Mouse (Mus musculus) heart, adult 9 months (tissue): ENCODE data around the gene Mettl7a3.
"Not testable (repeated sequence)": the region's sequence is repeated elsewhere in the genome, so short reads cannot be mapped to it uniquely, and the experiment has no call there.

Experiments
- DNase-seq, 2 experiments: peaks; one replicate each; pipeline ENCODE4 v3.0.0; 2022; ENCODE audit warnings: low spot score in 2 of 2

Mettl7a3 gene

DNA sequence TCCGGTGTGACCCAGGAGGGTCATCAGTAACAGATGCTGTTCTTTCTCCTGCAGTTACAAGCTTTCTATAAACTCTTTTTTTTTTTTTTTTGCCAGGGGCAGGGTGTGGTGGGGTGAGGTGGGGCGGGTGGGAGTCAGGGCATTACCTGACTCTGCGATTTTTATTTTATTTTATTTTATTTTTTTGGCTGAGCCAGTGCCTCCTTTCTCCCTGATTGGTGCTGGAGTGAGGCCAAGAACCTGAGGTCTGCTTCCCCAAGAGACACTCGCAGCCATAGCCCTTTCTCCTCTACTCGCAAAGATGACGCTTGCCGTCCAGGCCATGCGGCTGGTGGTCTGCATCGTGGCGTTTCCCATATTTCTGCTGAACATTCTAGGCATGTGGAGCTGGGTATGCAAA lies at the start of gene Mettl7a3:
TSS of gene Mettl7a3 (plus strand) at position 301 of the 400 bp plus-strand sequence.
- no peak for DNase-seq

DNA sequence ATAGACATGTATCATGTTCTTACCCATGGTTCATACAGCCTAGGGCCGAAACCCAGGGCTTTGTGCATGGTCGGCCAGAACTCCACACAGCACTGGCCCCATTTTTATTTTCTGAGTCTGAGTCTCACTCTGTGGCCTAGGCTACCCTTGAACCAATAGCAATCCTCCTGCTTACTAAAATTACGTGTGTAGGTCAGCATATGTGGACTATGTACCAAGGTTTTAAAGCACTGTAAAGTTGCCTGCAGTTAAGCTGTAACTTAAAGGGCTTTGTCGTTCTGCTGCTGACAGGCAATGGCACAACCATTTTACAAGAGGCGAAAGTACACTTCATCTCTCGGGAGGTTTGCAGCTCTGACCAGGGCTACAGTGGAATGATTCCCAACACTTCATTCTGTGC lies 45.7 kb upstream of the Mettl7a3 start:
- no peak for DNase-seq

DNA sequence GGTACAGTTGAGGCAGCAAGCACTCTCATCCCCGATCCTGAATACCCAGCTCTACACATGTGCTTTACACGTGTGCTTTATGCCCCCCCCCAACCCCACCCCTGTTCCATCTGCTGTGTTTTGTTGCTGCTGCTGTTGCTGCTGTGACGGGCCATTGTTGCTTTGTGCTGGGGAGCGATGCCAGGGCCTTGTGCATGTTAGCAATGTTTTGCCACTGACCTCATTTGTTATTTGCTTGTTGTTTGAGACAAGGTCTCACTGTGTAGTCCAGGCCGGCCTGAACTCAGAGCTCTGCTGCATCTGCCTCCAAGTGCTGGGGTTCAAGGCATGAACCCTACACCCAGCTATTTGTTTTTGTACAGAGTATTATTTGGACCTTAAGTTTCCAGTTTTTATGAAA lies 43.9 kb upstream of the Mettl7a3 start:
- DNase-seq, result no peak

DNA sequence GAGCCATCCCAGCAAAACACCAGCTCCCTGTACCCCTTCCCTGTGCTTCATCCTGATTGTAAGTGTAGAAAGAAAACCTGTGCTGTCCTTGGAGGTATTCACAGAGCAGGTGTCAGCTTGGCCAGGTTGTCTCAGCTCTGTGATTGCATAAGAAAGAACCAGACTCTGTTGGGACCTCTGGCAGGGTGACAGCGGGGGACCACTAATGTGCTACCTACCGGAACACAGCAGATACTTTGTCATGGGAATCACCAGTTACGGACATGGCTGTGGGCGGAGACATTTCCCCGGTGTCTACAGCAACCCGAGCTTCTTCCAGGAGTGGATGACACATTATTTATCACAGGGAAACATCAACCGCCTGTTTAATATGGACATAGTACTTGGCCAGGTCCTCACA lies 42.4 kb upstream of the Mettl7a3 start:
- no peak for DNase-seq

DNA sequence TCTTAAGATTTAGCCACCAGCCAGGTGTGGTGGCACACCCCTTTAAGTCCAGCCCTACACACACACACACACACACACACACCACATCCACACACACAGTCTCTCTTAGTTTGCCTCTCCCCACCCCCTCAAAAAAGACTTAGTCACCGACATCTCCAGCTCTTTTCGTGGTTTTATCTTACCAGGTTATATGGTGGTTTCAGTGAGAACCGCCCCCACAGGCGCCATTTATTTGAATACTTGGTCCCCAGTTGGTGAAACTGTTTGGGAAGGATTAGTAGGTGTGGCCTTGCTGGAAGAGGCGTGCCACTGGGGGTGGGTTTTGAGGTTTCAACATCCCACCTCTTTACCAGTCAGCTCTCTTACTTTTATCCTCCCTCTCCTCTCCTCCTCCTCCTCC lies 36.9 kb upstream of the Mettl7a3 start:
- no peak for DNase-seq

DNA sequence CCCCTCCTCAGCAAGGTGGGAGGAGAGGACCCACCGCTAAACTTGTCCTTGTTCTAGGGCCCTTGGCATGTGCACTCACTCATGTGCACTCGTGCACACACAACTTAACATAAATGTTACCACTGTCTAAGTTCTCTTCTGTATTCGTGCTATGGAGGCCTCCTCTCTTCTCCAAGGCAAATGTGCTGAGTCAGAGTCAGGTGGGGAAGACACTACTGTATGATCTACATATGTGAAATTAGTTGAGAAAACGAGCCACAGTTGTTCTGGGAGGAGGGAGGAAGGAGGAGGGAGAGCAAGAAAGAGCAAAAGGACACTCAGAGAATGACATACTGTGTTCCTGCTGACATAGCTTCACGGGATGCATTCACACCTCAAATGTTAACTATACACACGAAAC lies 34.2 kb upstream of the Mettl7a3 start:
- no peak for DNase-seq

DNA sequence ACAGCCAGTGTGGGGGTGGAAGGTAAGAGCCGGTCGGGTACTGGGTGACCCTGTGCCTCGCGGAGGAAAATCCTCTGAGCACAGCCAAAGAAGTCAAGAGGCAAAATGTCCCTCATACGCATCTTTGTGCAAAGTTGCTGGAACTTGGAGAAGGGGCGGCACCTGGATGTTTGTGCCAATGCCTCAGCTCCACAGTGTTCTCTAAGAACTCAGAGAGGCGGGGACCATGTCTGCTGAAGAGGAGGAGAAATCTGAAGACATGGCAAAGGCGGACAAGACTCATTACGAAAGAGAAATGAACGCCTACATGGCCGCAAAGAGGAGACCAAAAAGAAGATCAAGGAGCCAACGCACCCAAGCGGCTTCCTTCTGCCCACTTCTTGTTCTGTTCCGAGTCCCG lies 33.2 kb upstream of the Mettl7a3 start:
- DNase-seq, result no peak

DNA sequence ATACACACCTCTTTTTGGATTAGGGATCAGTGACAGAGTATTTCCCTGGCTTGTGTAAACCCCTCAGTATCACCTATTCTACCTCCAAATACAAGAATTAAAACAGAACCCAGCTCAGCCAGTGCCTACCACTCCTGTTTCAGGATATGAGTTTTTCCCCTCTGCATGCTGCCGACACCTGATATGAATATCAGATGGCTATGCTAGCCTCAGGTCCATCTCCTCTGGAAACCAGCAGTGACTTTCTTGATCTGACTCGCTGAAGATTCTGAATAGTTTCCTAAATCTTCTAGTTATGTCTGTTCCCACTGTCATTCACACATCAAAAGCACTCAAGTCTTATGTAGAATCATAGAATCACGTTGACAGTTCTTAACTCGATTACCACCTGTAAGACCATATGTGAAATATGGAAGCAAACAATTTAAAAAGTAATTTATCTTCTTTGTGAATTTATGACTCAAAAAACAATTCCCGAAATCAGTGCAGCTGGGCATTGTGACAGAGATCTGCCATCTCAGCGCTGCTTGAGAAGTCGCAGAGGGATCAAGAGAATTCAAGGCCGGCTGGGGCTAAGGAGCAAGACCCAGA lies 31.2 kb upstream of the Mettl7a3 start:
- no peak for DNase-seq

DNA sequence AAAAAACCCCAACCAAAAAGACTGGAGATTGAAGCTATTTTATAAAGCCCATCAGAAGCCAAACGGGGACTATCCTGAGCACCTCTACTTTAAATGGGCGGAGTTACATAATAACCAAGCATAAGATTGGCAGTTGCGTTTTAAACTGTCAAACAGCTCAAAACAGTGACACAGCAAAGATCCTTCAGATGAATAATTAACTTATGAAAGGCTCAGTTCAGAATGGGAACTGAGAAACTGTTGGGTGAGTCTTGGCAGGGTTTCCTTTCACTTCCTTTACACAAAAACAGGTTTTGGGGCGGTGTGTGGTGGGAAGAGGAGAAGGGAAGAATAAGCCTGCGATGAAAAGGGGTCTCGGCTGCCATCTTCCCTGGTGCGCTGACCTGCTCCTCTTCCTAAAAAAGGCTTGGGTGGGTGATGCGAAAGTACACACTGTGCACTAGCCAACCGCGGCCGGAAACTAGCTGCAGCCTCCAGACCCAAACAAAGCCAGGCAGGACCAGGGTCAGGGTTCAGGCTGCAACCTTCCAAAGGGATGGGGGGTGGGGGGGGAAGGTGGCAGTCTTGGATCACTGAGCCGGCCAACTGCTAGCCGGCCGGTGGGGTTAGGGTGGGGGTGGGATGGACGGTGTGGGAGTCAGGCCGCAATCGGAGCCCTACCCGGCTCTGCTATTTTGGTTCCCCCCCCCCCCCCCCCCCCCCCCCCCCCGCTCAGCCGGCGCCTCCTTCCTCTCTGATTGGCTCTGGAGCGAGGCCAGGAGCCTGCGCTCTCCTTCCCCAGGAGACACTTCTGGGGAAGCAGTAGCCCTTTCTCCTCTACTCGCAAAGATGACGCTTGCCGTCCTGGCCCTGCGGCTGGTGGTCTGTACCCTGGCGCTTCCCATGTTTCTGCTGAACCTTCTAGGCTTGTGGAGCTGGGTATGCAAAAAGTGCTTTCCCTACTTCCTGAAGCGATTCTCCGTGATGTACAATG lies 30.4 kb upstream of the Mettl7a3 start, which contains the start of gene Mettl7a1:
TSS of gene Mettl7a1 (plus strand) at position 122 of the 973 bp plus-strand sequence.
- DNase-seq, result peak; percentile 85 to 86

DNA sequence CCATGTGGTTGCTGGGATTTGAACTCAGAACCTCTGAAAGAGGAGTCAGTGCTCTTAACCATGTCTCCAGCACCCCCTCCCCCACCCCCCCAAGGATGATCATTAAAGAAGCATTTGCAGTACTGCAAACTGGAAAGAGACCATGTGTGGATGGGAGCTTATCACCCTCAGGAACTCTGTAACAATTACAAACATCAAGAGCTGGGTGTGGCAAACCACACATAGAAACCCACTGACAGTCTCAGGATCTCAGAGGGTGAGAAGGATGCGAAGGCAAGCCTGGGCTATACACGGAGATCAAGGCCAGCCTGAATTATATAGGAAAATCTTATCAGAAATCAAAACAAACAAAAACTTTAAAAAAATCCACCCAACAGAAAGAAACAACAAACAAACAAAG lies 28.5 kb upstream of the Mettl7a3 start:
- DNase-seq, result no peak

DNA sequence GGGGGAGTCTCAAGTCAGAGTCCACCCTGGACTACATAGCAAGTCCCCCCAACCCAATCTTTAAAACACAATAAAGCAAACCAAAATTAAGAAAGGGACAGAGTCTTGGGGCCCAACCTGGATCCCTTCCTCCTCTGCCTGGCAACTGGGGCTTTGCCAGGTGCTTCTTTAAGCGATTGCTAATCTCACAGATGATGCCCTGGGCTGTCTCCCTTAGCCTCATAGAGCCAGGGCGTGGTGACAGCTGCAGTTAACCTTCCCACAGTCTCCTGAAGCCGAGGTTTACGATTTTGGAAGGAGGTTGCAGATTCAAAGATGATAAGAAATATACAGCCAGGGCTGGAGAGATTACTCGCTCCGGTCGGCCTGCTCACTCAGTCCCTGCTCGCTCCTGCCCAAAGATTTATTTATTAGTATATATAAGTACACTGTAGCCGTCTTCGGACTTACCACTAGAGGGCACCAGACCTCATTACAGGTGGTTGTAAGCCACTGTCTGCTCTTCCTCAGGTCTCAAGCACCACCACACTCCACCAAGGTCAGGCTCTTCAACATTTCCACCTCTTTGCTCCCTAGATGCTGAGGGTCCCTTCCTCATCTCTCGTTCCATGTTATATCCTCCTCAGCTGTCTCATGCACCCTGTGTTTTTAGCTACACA lies 27.2 kb upstream of the Mettl7a3 start:
- DNase-seq, result peak in 1 of 2 experiments; percentile 13

DNA sequence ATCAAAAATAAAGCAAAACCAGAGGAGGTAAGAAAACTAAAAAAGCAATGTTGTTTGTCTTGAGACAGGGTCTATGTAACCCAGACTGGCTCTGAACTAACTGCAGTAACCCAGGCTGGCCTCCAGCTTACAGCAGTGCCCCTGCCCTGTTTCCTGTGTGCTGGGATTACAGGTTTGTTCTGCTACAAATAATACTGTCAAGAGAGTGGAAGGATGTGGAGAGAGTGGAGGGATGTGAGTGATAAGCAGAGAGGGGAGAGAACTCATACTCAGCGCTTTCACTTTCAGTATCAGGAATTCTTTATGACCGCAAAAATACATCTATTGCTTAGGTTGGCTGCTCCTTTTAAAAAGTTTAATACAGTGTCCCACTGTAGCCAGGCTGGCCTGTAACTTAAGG lies 22.4 kb upstream of the Mettl7a3 start:
- DNase-seq, result no peak

DNA sequence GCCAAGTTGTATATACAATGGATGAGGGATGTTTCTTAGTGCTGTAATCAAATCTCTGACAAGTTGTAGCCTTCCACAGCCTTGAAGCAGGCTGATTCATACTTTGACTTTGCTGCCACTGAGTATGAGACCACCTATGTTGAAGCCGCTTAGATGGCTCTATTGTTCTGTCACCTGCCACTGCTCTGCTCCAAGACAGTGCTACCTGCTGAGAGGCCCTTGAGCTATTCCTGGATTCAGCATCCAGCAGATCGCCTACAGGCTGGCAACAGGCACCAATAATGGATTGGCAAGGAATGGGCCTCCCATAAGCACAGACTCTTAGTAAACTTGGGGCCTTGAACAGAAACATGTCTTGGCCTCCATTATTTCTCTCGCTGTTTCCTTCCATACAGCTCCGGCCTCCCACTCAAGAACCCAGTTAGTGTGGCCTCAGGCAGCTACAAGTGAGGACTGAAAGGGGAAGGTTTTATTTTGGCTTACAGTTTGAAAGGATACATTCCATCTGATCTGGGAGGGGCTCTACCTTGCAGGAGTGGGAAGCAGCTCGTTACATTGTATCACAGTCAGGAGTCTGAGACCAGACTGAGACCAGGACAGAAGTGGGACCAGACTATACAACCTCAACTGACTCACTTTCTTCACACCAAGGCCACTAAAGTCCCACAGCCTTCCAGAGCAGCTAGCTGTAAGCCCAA lies 20.1 kb upstream of the Mettl7a3 start:
- DNase-seq, result no peak

DNA sequence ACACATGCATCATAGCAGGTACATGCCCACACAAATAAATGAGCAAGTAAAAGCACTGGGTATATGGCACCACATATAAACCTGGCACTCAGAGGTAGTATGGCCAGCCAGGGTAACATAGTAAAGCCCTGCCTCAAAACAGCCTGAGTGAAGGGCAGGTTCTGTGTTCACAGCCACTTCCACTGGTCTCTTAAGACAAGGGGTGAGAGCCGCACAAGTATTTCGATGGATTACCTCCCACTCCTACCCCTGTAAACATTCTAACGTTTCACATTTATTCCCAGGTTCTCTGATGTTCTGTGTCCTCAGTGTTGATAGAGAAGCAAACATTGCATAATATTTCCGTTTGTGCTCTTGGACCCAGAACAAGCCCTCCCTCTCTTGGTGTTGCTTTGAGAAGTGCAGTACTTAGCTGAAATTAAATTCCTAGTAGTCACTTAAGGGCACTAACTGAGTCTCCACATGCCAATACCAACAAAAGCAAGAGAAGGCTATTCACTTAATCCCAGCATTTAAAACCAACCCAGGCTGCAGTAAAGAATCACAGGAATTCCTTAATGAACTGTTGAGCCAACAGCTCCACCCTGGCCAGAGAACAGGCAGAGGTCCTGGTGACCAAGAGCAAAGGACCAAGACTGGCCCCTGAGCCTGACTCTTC lies 16.6 kb upstream of the Mettl7a3 start:
- DNase-seq, result peak; percentile 38 to 40

DNA sequence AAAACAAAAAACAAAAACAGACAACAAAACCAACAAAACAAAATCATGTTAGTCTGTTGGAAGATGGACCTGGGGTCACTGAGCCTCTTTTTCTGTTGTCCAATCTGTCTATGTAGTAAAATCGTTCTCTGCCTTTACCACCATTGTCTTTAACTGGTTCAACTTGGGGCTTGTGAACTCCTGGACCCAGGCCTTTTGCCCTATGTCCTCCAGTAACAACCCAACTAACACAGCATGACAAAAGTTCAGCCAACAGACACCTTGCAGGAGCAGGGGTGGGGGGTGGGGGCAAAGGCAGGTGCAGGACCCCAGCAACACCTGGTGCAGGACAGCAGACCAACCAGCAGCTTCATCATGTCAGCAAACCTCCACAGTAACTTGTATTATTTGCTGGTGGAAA lies 14.8 kb upstream of the Mettl7a3 start:
- no peak for DNase-seq

DNA sequence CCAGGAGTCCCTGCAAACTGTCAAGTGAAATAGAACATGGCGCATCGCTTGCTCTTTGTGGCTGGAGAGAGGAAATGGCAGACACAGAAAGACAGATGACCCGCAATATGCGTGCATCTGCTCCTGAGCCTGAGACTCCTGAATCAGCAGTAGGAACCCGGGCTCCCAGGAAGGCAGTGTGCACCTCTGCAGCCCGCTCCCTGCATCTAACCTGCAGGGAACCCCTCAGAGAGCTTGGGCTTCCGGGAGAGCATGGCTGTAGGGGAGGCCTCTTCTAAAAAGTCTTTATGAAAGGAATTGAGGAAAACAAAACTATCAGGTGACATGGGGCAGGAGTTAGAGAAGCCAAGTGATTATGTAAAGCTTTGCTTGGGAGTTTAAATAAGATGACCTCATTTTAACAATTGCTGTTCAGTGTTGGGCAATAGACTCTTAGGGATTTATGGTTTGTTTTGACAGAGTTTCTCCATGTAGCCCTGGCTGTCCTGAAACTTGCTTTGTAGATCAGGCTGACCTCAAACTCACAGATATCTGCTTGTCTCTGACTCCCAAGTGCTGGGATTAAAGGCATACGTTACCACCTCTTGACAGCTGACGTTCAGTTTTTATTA lies 14.3 kb upstream of the Mettl7a3 start:
- peak; percentile 12 to 26 for DNase-seq

DNA sequence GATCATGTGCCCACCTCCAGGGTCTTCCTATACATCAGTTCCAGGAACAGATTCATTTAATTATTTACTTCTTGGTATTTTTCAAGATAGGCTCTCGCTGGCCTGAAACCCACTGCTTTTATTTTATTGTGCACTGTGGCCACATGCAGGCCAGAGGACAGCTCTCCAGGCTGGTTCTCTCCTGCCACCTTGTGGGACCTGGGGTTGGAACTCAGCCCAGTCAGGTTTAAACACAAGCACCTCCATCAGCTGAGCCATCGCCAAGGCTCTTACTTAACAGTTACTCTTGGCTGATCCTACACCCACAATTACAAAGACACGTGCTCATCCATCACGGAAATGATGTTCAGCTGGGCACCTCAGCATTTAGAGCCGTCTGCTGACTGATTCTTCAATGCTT lies 13.6 kb upstream of the Mettl7a3 start:
- DNase-seq, result peak in 1 of 2 experiments; percentile 53

DNA sequence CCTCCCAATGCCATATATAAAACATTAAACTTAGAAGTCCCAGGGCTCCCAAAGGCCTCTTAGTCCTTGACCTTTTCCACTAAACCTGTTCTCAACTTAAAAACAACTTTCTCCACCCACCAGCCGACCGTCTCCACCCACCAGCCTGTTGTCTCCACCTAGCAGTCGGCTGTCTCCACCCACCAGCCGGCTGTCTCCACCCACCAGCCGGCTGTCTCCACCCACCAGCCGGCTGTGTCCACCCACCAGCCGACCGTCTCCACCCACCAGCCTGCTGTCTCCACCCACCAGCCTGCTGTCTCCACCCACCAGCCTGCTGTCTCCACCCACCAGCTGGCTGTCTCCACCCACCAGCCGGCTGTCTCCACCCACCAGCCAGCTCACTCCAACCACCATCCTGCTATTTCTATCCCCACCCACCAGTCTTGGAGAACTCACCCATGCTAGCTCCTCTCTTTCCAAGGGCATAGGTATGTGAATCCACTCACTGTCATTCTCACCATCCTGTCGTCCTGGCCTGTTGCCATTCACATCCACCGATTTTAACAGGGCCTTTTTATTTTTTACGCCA lies 10.6 kb upstream of the Mettl7a3 start:
- no peak for DNase-seq

DNA sequence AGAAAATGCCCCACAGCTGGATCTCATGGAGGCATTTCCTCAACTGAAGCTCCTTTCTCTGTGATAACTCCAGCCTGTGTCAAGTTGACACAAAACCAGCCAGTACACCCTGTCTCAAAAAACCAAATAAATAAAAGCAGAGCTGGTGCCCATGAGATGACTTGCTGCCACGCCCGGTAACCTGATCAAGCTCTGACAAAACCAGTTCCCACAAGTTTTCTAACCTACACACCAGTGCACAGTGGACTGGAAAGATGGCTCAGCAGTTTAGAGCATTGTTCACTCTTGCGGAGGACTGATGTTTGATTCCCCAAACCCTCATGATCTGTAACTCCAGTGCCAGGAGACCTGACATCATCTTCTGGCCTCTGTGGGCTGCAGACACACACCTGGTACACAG lies 9.5 kb upstream of the Mettl7a3 start:
- DNase-seq, result no peak

DNA sequence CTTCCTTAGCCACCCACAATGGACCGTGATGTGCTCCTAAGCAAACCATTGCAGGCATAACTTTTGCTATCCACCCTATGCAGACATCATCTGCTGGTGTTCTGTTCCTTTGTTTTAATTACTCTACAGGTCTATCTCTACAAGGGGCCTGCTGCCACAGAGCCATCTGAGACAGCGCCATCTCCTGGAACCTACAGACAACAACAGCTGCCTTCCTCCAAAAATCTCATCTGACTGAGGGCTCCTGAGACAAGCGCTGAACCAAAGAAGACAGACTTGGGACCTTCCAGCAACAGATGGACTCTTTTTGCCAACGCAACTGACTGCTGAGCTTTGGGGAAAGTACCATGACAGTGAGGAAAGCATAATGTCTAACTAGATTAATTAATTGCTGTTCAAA lies 6.6 kb upstream of the Mettl7a3 start:
- not testable (repeated sequence) for DNase-seq

DNA sequence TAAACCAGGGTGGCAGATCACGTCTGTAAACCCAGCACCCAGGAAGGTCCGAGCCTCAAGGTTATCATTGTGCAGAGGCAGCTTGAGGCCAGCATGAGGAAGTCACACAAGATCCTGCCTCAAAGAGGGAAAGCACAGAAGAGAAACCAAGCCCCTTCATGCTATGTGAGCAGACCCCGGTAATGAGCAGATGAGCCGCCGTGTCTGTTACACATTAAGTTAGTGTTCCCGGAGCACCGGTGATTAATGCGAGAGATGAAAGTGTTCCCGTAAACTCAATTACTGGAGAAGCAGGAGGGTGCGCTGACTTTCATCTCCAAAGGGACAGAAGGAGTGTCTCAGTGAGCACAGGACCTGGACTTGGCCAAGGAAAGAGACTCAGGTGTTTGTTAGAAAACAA lies 5.4 kb upstream of the Mettl7a3 start:
- DNase-seq, result not testable (repeated sequence)
